Mouse (Mus musculus) spleen, adult 18-20 months (tissue): ENCODE measurements at regions not wholly inside any gene's neighbourhood (a gene's known extent, or its start where the extent isn't known, plus 50 kb on each side); places are given as distances from the start of the nearest gene placed in this dataset.

ENCODE experiments used
- DNase-seq, 2 experiments: peaks; one replicate each; pipeline ENCODE4 v3.0.0; 2022; ENCODE audit warnings: mixed read lengths in 2 of 2

- peak in 1 of 2 experiments; percentile 11 for DNase-seq
Measured at GRCm38 (mm10) chr3:38254896-38255295, 229.7 kb downstream of the Ankrd50 start.

- DNase-seq: no peak
Measured at GRCm38 (mm10) chr3:38251592-38251991, 233.1 kb downstream of the Ankrd50 start.

- DNase-seq: no peak
Measured at GRCm38 (mm10) chr3:38250552-38250951, 234.1 kb downstream of the Ankrd50 start.

- no peak for DNase-seq
Measured at GRCm38 (mm10) chr3:38248941-38249340, 235.7 kb downstream of the Ankrd50 start.

- no peak for DNase-seq
Measured at GRCm38 (mm10) chr3:38246439-38246838, 238.2 kb downstream of the Ankrd50 start.

- no peak for DNase-seq
Measured at GRCm38 (mm10) chr3:38243209-38243608, 241.4 kb downstream of the Ankrd50 start.

GRCm38 (mm10) chr3:38237616-38238015 is 247.0 kb downstream of the Ankrd50 start:
- no peak for DNase-seq

GRCm38 (mm10) chr3:38235736-38236083 is 248.9 kb downstream of the Ankrd50 start:
- no peak for DNase-seq

- DNase-seq: no peak
Measured at GRCm38 (mm10) chr3:38235033-38235735, 249.5 kb downstream of the Ankrd50 start.

GRCm38 (mm10) chr3:38234534-38234933 is 250.1 kb downstream of the Ankrd50 start:
- no peak for DNase-seq

- no peak for DNase-seq
Measured at GRCm38 (mm10) chr3:38234006-38234405, 250.6 kb downstream of the Ankrd50 start.

- no peak for DNase-seq
Measured at GRCm38 (mm10) chr3:38233091-38233490, 251.6 kb downstream of the Ankrd50 start.

GRCm38 (mm10) chr3:38232111-38233076 is 252.2 kb downstream of the Ankrd50 start:
- DNase-seq: no peak

GRCm38 (mm10) chr3:38231506-38231905 is 253.1 kb downstream of the Ankrd50 start:
- DNase-seq: no peak

GRCm38 (mm10) chr3:38230796-38231195 is 253.8 kb downstream of the Ankrd50 start:
- DNase-seq: no peak

- DNase-seq: no peak
Measured at GRCm38 (mm10) chr3:38229686-38230085, 255.0 kb downstream of the Ankrd50 start.

GRCm38 (mm10) chr3:38229051-38229450 is 255.6 kb downstream of the Ankrd50 start:
- no peak for DNase-seq

- peak; percentile 23 to 68 for DNase-seq
Measured at GRCm38 (mm10) chr3:38227596-38227995, 257.0 kb downstream of the Ankrd50 start.

- no peak for DNase-seq
Measured at GRCm38 (mm10) chr3:38227121-38227520, 257.5 kb downstream of the Ankrd50 start.

GRCm38 (mm10) chr3:38226147-38226546 is 258.5 kb downstream of the Ankrd50 start:
- DNase-seq: no peak

GRCm38 (mm10) chr3:38221834-38222215 is 262.8 kb downstream of the Ankrd50 start:
- DNase-seq: no peak

GRCm38 (mm10) chr3:38220934-38221833 is 263.5 kb downstream of the Ankrd50 start:
- peak in 1 of 2 experiments; percentile 17 for DNase-seq

- DNase-seq: no peak
Measured at GRCm38 (mm10) chr3:38209081-38209480, 275.6 kb downstream of the Ankrd50 start.
